Mouse (Mus musculus) right cerebral cortex, postnatal 10 days (tissue): Measurements from ENCODE around the gene Spire2.
A peak's percentile ranks its signal among the peaks of the same experiment; 100 is the strongest.

Experiments used
- DNase-seq, 2 experiments: peaks; one replicate each; pipeline ENCODE4 v3.0.0; 2021; ENCODE audit warnings: low spot score in 2 of 2

Spire2 gene

DNA sequence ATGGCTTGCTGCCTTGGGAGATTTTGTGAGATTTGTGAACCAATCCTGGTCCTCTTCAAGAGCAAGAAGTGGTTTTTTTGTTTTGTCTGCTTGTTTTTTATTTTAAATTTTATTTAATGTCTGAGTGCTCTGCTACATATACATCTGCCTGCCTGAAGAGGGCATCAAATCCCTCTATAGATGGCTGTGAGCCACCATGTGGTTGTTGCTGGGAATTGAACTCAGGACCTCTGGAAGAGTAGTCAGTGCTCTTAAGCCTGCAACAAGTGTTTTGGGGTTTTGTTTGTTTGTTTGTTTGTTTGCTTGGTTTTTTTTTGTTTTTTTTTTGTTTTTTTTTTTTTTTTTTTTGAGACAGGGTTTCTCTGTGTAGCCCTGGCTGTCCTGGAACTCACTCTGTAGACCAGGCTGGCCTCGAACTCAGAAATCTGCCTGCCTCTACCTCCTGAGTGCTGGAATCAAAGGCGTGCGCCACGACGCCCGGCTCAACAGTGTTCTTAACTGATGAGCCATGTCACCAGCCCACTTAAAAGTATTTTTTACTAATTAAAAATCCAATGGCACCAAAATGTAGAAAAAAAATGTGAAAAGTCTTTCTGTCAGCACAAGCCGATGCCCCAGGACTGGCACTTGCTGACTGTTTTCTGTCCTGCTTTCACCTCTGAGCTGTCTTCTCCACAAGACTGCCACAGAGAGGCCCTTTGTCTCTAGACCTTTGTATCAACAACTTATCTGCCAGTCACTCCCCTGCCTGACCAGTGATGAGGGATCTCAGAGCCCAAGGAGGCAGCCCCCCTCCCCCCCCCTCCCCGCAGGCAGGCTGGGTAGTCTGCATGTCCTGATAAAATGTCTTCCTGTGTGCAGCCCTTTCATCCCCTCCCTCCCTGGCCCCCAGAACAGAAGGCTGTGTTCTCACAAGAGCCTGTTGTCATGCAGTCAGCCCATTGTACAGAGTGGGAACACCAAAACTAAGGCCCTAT lies 83.7 kb downstream of the Spire2 start:
- peak in 1 of 2 experiments; percentile 65 for DNase-seq

GRCm38 (mm10) chr8:123416944-123417555 lies 84.5 kb downstream of the Spire2 start:
- DNase-seq, result peak in 1 of 2 experiments; percentile 44
